Mouse (Mus musculus): ENCODE data around the gene Retn.
A peak's percentile ranks its signal among the peaks of the same experiment; 100 is the strongest.

The Retn gene

GRCm38 (mm10) chr8:3664405-3664804 is 8.8 kb downstream of the Retn start:
- no peak for DNase-seq (ENCODE audit: low spot score)

GRCm38 (mm10) chr8:3665507-3665906 is 9.9 kb downstream of the Retn start, which contains the start of gene Mcemp1:
Mcemp1 (plus strand) TSS chr8:3665754.
- DNase-seq (ENCODE audit: low spot score) = no peak

- no peak for DNase-seq (ENCODE audit: low spot score)
These were observed 14.8 kb downstream of the Retn start for GRCm38 (mm10) chr8:3670388-3670787.

- DNase-seq (ENCODE audit: low spot score) = peak; percentile 63
These were observed 16.5 kb downstream of the Retn start, which contains the start of gene Fcor for GRCm38 (mm10) chr8:3671980-3672491. Fcor (minus strand) TSS chr8:3672362.

- DNase-seq (ENCODE audit: low spot score) = no peak
These were observed 19.1 kb downstream of the Retn start for GRCm38 (mm10) chr8:3674671-3675070.

GRCm38 (mm10) chr8:3676131-3676992 is 20.8 kb downstream of the Retn start, which contains the start of gene Trappc5:
Trappc5 (plus strand) TSS chr8:3676299.
- peak; percentile 90 for DNase-seq (ENCODE audit: low spot score)

GRCm38 (mm10) chr8:3676993-3677579 is 21.5 kb downstream of the Retn start:
- DNase-seq (ENCODE audit: low spot score) = no peak

GRCm38 (mm10) chr8:3678831-3679230 is 23.3 kb downstream of the Retn start:
- DNase-seq (ENCODE audit: low spot score) = no peak

- DNase-seq (ENCODE audit: low spot score) = no peak
These were observed 23.7 kb downstream of the Retn start for GRCm38 (mm10) chr8:3679236-3679635.

GRCm38 (mm10) chr8:3679656-3680055 is 24.1 kb downstream of the Retn start:
- no peak for DNase-seq (ENCODE audit: low spot score)

GRCm38 (mm10) chr8:3682435-3682834 is 26.9 kb downstream of the Retn start:
- DNase-seq (ENCODE audit: low spot score) = no peak

GRCm38 (mm10) chr8:3683408-3684176 is 28.0 kb downstream of the Retn start:
- no peak for DNase-seq (ENCODE audit: low spot score)

GRCm38 (mm10) chr8:3684530-3684929 is 29.0 kb downstream of the Retn start:
- no peak for DNase-seq (ENCODE audit: low spot score)

- DNase-seq (ENCODE audit: low spot score) = no peak
These were observed 29.9 kb downstream of the Retn start for GRCm38 (mm10) chr8:3685422-3685821.

GRCm38 (mm10) chr8:3687537-3687936 is 32.0 kb downstream of the Retn start:
- DNase-seq (ENCODE audit: low spot score) = no peak

GRCm38 (mm10) chr8:3690774-3691173 is 35.2 kb downstream of the Retn start:
- no peak for DNase-seq (ENCODE audit: low spot score)

- no peak for DNase-seq (ENCODE audit: low spot score)
These were observed 38.6 kb downstream of the Retn start, which contains the start of gene Fcer2a for GRCm38 (mm10) chr8:3694121-3694520. Fcer2a (minus strand) TSS chr8:3694175.

GRCm38 (mm10) chr8:3701491-3701890 is 45.9 kb downstream of the Retn start:
- DNase-seq (ENCODE audit: low spot score) = no peak

- DNase-seq (ENCODE audit: low spot score) = no peak
These were observed 50.1 kb downstream of the Retn start for GRCm38 (mm10) chr8:3705711-3706110.

GRCm38 (mm10) chr8:3707611-3708010 is 52.0 kb downstream of the Retn start:
- no peak for DNase-seq (ENCODE audit: low spot score)

Measured in ovary, postnatal 10 days (tissue).